Mouse (Mus musculus): Measurements from ENCODE around the gene Ubxn11.

GRCm38 (mm10) chr4:134165024-134165423, 62.7 kb downstream of the Ubxn11 start:
- TF ChIP-seq CTCF (IDR thresholded peaks at IDR 0.05; ENCODE audit: borderline replicate concordance, extremely low read depth, insufficient read depth, insufficient read length) (no peak), POLR2A (IDR thresholded peaks at IDR 0.05; ENCODE audit: borderline replicate concordance, extremely low read depth, insufficient read depth, insufficient read length, poor library complexity, severe bottlenecking) (no peak)
